Mouse (Mus musculus): ENCODE measurements at regions not wholly inside any gene's neighbourhood (a gene's known extent, or its start where the extent isn't known, plus 50 kb on each side); places are given as distances from the start of the nearest gene placed in this dataset.

DNA sequence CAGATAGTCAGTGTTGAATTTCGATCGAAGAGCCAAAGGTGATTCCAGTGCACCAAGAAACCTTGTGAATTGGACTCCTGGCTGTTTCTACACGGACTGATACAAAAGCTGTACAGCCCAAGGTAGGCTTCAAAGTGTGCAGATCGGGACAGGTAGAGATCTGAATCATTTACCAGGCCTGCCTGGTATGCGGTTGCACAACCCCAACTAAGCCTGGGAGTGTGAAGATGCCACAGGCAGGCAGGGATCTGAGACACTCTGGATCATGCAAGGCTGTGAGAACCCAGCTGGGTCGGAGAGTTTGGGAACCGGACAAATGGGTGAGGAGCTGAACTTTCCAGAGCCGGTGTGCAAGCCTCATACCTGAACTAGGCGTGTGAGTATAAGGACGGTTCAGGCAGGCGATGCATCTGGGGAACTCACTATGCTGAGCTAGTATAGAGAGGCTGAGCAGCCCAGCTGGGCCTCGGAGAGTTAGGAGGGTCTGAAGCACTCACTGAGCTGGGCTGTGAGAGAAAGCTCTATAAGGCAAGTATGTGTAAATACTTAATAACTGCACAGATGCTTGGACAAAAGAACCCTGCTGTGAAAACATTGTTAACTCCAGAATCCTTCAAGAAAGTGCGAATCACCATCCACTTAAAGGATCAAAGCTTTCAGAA lies 125.3 kb upstream of the Mast4 start:
- no peak for DNase-seq

DNA sequence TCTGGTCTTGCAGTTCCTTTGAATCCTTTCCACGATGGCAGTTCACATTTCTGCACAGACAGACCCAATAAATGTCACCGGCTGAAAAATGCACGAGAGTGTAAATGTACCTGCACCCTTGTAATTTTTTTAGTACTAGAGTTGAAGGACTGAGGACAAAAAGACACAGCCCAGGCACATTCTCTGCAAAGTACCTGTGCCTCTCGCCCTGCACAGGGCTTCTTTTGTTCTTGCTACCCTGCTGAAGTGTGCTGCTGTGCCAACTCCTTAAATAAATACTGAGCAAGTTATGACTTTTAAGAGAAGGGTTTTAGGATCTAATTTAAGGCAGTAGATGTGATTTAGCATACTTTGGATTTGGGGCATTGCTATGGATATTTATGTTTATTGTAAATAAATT lies 118.5 kb upstream of the Mast4 start:
- DNase-seq = no peak

DNA sequence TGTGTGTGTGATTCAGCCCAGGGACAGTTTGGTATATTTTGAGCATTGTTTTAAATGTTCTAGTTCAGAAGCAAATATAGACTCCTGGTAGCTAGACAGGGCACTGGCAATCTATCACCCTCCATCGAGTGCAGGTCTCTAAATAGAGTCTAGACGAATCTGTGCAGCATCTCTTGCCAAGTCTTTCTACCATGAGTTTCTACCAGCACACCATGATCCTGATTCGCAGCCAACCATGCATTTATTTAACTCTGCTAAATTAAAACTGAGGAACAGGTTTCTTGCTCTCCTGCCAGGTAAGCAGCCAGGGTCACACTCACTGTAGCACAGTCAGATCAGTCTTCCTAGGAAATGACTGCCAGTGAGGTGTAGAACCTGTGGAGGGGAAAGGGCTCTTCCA lies 96.3 kb upstream of the Mast4 start:
- DNase-seq = peak; percentile 7 to 31

DNA sequence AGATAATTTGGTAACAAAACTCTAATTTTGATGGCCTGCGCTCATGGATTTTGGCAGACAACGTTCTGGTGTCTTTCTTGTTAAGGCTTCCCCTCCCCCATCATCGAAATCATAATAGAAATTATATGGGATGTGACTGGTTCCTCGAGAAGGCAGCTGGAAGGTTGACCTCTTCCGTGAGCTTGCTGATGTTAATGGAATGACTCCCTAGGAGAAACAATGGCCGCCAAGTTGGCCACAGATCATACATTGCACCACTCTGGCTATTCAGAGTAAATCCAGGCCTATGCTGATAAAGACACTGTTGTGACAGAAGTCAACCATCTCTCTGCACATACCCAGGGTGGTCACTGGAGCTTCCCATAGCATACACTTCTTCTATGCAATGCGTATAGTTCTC lies 89.7 kb upstream of the Mast4 start:
- no peak for DNase-seq

DNA sequence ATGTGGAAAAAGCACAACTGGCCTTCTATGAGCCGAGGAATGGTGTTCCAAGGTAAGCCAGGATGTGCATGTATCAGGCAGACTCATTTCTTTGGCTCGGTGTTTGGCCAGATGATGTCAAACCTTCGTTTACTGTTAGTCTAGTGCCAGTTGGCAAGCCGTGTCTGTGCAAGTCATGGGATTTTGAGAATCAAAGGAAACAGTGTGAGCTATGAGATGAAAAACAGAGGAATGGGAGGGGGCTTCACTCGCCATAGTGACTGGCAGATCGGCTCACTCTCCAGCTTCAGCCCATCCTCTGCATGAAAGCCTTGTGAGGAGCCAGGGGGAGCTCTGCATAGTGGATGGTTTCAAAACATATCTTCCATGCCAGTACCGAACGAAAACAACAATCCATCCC lies 89.1 kb upstream of the Mast4 start:
- DNase-seq = no peak

DNA sequence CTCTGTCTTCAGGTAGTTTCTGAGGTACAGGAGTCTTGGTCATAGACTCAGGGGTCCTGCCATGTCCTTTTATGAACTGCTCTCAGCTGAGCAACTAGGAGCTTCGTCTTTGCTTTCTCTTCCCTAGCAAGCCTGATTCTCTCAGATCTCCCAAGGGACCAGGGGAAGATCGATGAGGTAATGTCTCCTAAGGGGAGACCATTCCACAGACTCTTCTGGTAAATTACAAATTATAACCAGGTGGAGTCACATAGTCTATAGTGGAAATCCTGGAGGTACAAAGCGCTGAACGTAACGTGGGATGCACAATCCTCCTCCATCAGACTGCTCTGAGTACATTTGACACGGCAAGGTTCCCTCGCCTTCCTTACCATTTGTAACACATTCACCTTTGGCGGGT lies 88.7 kb upstream of the Mast4 start:
- no peak for DNase-seq

DNA sequence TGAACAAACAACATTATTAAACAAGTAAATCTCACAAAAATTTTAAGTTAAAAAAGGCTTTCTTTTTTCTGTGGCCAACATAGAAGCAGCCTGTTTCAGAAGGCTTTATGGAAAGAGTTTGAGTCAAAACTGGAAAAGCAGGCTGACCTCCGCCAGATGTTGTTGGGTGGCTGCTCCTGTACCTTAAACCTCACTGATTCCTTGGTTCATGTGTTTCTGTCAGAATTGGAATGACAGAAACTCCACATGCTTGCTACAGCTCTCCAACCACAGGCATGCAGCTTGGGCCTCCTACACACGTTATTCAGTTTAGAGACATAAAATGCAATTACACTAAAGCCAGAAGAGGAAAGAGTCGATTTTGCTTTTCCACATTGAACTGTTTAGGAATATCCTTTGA lies 84.8 kb upstream of the Mast4 start:
- DNase-seq = no peak

DNA sequence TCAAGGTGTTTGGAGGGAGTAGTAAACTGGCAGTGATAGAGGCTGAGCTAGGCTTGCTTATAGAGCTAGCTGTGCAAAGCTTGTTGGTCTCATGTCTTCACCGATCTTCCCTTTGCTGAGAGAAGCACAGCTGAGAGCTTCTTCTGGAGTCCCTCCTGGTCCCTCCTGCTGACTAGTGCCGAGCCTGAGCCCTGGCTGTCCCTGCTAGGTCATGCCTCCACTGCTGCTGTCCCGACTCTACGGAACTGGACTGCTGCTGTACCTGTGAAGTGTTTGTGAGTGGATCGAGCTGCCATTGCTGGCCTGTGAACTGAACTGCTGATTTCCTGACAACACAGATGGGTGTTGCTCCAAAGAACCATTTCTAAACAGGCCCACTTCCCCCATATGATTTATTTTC lies 83.0 kb upstream of the Mast4 start:
- no peak for DNase-seq

DNA sequence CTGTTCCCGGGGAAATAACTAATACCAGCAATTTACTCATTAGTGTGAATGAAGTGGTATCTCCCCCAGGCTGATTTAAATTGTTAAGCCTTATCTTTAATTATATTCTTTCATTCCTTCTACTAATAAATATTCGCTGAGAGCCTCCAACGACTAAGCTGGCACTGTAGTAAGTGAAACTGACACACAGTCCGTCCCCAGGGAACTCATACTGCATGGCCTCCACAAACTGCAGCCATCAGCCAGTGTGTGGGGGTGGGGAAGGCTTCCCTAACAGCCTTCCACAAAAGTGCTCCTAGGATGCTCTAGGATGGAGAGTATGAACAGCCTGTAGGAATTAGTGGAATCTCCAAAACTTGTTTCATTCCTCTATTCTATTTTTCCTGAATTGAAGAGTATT lies 81.0 kb upstream of the Mast4 start:
- DNase-seq = no peak

DNA sequence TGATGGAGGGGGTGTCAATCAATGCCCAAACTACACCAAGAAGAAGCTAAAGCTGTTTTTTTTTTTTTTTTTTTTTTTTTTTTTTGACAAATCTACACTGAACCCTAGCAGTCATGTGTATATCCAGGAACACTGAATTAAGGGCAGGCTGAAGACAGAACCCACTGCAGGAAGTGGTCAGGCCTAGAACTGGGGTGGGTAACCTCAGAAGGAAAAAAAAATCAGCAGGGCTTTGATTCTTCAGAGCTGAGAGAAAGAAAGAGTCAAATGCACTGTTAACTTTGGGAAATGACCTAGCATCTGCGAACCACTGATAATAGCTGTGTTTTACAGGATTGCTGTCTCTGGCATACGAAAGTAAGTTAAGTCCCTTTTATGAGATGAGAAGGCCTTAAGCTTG lies 78.3 kb upstream of the Mast4 start:
- no peak for DNase-seq

DNA sequence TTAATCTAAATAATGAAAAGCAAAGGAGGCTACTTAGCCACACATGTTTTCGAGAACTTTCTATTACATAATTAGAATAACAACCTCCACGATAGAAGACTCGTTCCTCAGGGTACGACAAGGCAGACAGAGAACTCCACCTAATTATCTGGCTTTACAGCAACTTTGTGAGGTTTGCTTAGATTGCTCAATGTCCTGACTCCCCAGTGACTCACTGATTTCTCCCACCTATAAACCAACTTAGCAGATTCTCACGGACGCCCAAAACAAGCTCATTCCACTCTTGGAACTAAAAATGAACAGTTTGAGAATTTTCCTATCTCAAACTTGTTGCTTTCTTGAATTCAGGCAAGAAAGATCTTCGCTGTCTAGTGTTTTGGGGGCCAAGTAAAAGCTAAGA lies 75.0 kb upstream of the Mast4 start:
- DNase-seq = no peak

DNA sequence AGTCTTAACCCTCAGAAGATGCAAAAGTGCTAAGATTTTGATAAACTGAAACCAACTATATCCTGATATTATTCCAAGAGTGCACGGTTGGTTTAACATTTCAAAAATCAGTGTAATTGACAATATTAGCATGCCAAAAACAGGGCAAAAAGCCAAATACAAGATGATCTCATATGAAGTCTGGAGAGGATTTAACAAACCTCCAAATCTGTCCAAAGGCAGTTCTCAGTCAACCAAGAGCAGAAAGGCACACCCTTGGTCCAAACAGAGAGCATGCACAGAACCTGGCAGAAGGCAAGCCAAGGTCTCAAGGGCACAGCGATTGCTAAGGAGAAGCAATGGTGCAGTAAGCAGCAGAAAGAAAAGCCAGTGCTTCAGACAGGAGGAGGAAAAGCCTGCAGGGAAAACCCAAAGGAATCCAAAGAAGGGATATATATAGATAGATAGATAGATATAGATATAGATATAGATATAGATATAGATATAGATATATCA lies 62.3 kb upstream of the Mast4 start:
- no peak for DNase-seq

DNA sequence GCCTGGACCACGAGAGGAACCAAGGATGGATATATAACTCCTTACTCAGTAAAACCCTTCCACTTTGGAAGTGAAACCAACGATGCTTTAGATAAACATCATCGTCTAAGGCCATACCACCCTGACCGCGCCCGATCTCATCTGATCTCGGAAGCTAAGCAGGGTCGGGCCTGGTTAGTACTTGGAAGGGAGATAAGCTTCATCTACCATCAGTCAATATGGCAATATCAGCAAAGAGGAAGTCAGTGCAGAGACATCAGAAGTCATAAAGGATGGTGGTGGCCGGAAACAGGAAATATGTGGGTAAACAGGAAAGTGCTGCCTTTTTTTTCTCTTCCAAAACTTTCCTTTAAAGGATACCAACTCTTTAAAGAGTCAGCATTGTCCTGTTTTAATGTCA lies 61.8 kb upstream of the Mast4 start:
- no peak for DNase-seq

DNA sequence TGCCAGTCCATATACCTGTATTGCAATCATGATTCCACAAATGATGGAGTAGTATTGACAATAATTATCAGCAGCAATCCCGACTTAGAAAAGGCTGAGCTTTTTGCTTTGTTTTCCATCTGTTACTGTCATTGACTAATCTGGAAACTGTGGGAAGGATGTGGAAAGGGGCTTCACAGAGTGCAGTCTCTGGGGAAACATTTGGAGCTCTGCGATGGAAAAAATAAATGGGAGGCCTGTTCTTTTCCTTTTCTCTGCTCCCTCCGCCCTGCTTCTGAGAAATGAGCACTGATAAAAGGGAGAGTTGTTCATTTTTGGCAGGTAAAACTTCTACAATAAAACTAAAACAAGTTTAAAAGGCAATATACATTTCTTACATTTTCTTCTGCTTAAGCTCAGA lies 58.3 kb upstream of the Mast4 start:
- DNase-seq = no peak

DNA sequence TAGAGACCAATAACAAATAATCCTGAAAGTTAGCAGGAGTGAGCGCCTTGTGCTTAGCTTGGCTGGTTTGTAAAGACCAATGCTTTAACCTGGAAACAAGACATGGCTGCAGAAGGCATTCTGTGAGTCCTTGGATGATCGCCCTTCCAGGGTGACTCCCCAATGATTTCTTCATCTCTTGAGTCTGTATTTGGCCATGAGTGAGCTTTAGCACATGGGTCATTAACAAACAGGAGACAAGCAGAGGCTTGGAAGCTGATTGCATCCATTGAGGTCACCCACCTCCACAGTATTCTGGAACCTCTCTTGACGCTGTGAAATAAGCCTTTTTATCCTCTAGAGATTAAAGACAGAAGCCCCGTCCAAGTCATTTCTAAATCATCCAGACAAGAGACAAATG lies 57.1 kb upstream of the Mast4 start:
- DNase-seq = no peak

DNA sequence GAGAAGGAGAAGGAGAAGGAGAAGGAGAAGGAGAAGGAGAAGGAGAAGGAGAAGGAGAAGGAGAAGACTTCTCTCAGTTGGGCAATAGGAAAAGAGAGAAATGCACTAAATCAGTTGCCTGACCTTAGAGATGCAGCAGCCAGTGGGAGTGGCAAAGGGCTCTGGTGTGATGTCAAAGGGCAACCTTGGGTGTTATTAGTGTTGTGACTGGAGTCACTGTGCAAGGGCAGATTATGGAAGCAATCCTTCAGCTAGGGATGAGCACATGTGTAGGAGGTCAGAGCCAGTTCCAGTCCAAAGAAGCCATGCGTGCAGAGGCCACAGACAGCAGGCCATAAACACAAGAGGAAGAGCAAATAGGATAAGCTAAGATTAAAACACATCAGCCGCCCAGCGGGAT lies 56.7 kb upstream of the Mast4 start:
- DNase-seq = no peak

DNA sequence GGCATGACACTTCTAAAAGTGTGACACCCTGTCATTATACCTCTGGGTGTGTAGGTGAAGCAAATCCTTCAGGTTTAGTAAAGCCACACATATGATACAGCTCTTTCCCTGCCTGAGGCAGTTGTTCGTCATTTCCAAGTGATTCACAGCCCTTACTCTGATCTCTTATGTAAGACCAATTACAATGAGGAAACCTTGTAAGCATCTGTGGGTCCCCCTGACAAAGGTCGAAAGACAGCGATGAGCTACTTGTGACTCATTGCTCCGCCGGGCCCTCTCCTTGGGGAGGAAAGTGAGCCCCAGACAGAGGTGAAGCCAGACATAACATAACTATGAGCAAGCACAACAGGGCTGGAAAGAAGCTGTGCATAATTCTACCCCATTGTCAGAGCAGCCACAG lies 52.7 kb upstream of the Mast4 start:
- no peak for DNase-seq

Measured in cerebellum, adult 18-20 months (tissue).